In genomic region chr2:167539536-167540476, GRCm38 (mm10) we compare ENCODE assay signal across 8 mouse cellular contexts. TPM values are rescaled to one million over a fixed set of nuclear protein-coding genes. Genes with fewer than 3 reads are reported as not detected.
A peak's percentile ranks its signal among the peaks of the same experiment; 100 is the strongest.
DNase-seq lines count a peak whose midpoint lies in the region; ATAC-seq and TF ChIP-seq lines count a peak whose summit lies in the region.

No protein-coding gene starts in this region.

- no peaks in the 10 kb centered on the region for H3K27me3 ChIP-seq in heart, adult 2 months (ENCODE audit: control insufficient read depth, insufficient read depth, low read length)
- H3K27me3 ChIP-seq in spleen, adult 2 months (ENCODE audit: control insufficient read depth, insufficient read depth, low read length), result no peaks in the 10 kb centered on the region
- peaks cover 28% of the 10 kb centered on the region for H3K27me3 ChIP-seq in limb, embryonic 12.5 days
- peaks cover 9% of the 10 kb centered on the region; the same call in 1 of the 2 replicates for H3K27me3 ChIP-seq in stomach, embryonic 16.5 days (ENCODE audit: control insufficient read depth, insufficient read depth, low read length)

- 67% methylated on average over 14 of the region's 14 CpGs for WGBS in heart, adult 2 months
- 75% methylated on average over 14 of the region's 14 CpGs for WGBS in spleen, adult 2 months
- 4% methylated on average over 14 of the region's 14 CpGs for WGBS in limb, embryonic 12.5 days
- 35% methylated on average over 14 of the region's 14 CpGs for WGBS in stomach, embryonic 16.5 days

- H3K4me2 ChIP-seq in limb, embryonic 12.5 days, result peak overlapping the region; percentile 91
- H3K4me2 ChIP-seq in stomach, embryonic 16.5 days (ENCODE audit: low read depth, low read length), result peak overlapping the region; percentile 62

- H3K4me3 ChIP-seq in heart, adult 2 months, result peak overlapping the region; percentile 61
- peak overlapping the region; percentile 12 for H3K4me3 ChIP-seq in spleen, adult 2 months (ENCODE audit: extremely low read depth, insufficient read depth, insufficient read length)
- peak overlapping the region; percentile 80 for H3K4me3 ChIP-seq in limb, embryonic 12.5 days (replicated peaks)
- H3K4me3 ChIP-seq in stomach, embryonic 16.5 days (replicated peaks; ENCODE audit: low read length), result peak overlapping the region; percentile 50

- TF ChIP-seq CTCF in heart, adult 2 months (IDR thresholded peaks at IDR 0.05), result no peak
- TF ChIP-seq CTCF in spleen, adult 2 months (IDR thresholded peaks at IDR 0.05; ENCODE audit: extremely low read depth, insufficient read depth, insufficient read length, insufficient replicate concordance), result no peak

- H3K27ac ChIP-seq in heart, adult 2 months, result peak overlapping the region; percentile 68
- H3K27ac ChIP-seq in spleen, adult 2 months (ENCODE audit: insufficient read depth, low read length), result no peak overlapping the region
- H3K27ac ChIP-seq in limb, embryonic 12.5 days, result peak overlapping the region; percentile 96
- no peak overlapping the region for H3K27ac ChIP-seq in stomach, embryonic 16.5 days (ENCODE audit: low read length)

- ATAC-seq in limb, embryonic 12.5 days (ENCODE audit: insufficient number of reproducible peaks, insufficient read depth, low FRiP score, low TSS enrichment, low read depth), result 0 out of 2 replicates have a peak, but pooled peaks have one; percentile 0
- no peak for ATAC-seq in stomach, embryonic 16.5 days (ENCODE audit: insufficient read depth, low FRiP score)

- H3K79me2 ChIP-seq in heart, adult 2 months (replicated peaks; ENCODE audit: control insufficient read depth, insufficient read depth, low read length), result no peaks in the 10 kb centered on the region

- H3K36me3 ChIP-seq in heart, adult 2 months (ENCODE audit: control insufficient read depth, insufficient read depth, low read length), result no peaks in the 10 kb centered on the region
- no peaks in the 10 kb centered on the region for H3K36me3 ChIP-seq in spleen, adult 2 months (ENCODE audit: control insufficient read depth, insufficient read depth, low read length)
- H3K36me3 ChIP-seq in limb, embryonic 12.5 days, result peaks cover 33% of the 10 kb centered on the region
- no peaks in the 10 kb centered on the region for H3K36me3 ChIP-seq in stomach, embryonic 16.5 days (ENCODE audit: control insufficient read depth, insufficient read depth, low read length)

- no peaks in the 10 kb centered on the region for H3K9me3 ChIP-seq in limb, embryonic 12.5 days
- no peaks in the 10 kb centered on the region for H3K9me3 ChIP-seq in stomach, embryonic 16.5 days (replicated peaks; ENCODE audit: control insufficient read depth, low read length)

- no peak for DNase-seq in heart, adult 2 months
- no peak for DNase-seq in heart, postnatal 36 days
- DNase-seq in spleen, adult 2 months (ENCODE audit: low read depth in 1 of 2, low spot score in 2 of 2), result no peak
- no peak for DNase-seq in spleen, postnatal 14 days (ENCODE audit: low spot score in 2 of 2)
- no peak for DNase-seq in layer of hippocampus, adult 18-20 months (ENCODE audit: low spot score in 2 of 2)
- no peak for DNase-seq in cerebellum, adult 9-10 months

- peak overlapping the region; percentile 41 for H3K9ac ChIP-seq in heart, adult 2 months (ENCODE audit: low read depth, low read length)
- H3K9ac ChIP-seq in limb, embryonic 12.5 days (replicated peaks), result peak overlapping the region; percentile 88
- H3K9ac ChIP-seq in stomach, embryonic 16.5 days (ENCODE audit: low read length), result peak overlapping the region; percentile 68

- no peak for TF ChIP-seq EP300 in heart, adult 2 months (IDR thresholded peaks at IDR 0.05; ENCODE audit: insufficient read depth, low read depth, low read length)

- intact Hi-C loops in heart, adult 2 months (cut with DNase I), result no loop called here
- intact Hi-C loops in heart, postnatal 36 days (cut with DNase I), result no loop called here

- no peak for TF ChIP-seq POLR2A in heart, adult 2 months (IDR thresholded peaks at IDR 0.05; ENCODE audit: insufficient read depth, low read depth, low read length)
- TF ChIP-seq POLR2A in spleen, adult 2 months (IDR thresholded peaks at IDR 0.05; ENCODE audit: low read depth, low read length), result no peak

- peaks cover 9% of the 10 kb centered on the region for H3K4me1 ChIP-seq in heart, adult 2 months (ENCODE audit: control insufficient read depth, insufficient read depth, low read length)
- H3K4me1 ChIP-seq in spleen, adult 2 months (ENCODE audit: control insufficient read depth, insufficient read depth, insufficient read length), result peaks cover 6% of the 10 kb centered on the region
- peaks cover 72% of the 10 kb centered on the region for H3K4me1 ChIP-seq in limb, embryonic 12.5 days (replicated peaks)
- peaks cover 35% of the 10 kb centered on the region for H3K4me1 ChIP-seq in stomach, embryonic 16.5 days (ENCODE audit: control insufficient read depth, insufficient read depth, low read length)

RNA-seq across cellular contexts. Expression of gene Snai1, which starts 1.8 kb away (rescaled TPM):
- total RNA-seq in heart, adult 2 months (2021), result 1 to 10 TPM; 1.6 to 2.0 TPM
- 6.5 and 10.5 TPM in 2 replicates for polyA plus RNA-seq in heart, adult 2 months (2012; rRNA removed)
- total RNA-seq in heart, postnatal 36 days (2021), result 1 to 10 TPM; 1.5 to 2.0 TPM
- polyA plus RNA-seq in spleen, adult 2 months (2012; rRNA removed), result 21.0 and 28.1 TPM in 2 replicates
- 69.0 and 82.0 TPM in 2 replicates for polyA plus RNA-seq in limb, embryonic 12.5 days (2016; fragmentation: Nextera tagmentation; extraction: Ambion mirVana)
- 15.5 and 15.9 TPM in 2 replicates for polyA plus RNA-seq in stomach, embryonic 16.5 days (2015; fragmentation: Nextera tagmentation; extraction: Ambion mirVana)
- under 1 TPM; 0.32 to 0.53 TPM for total RNA-seq in layer of hippocampus, adult 18-20 months (2021)

RNA-seq across cellular contexts. Expression of gene Spata2, which starts 47.1 kb away (rescaled TPM):
- 10 to 100 TPM; 15.4 to 15.6 TPM for total RNA-seq in heart, adult 2 months (2021)
- 15.5 and 19.7 TPM in 2 replicates for polyA plus RNA-seq in heart, adult 2 months (2012; rRNA removed)
- total RNA-seq in heart, postnatal 36 days (2021), result 10 to 100 TPM; 13.6 to 14.6 TPM
- 23.3 and 25.5 TPM in 2 replicates for polyA plus RNA-seq in spleen, adult 2 months (2012; rRNA removed)
- 14.9 and 15.1 TPM in 2 replicates for polyA plus RNA-seq in limb, embryonic 12.5 days (2016; fragmentation: Nextera tagmentation; extraction: Ambion mirVana)
- polyA plus RNA-seq in stomach, embryonic 16.5 days (2015; fragmentation: Nextera tagmentation; extraction: Ambion mirVana), result 13.8 and 15.9 TPM in 2 replicates
- total RNA-seq in layer of hippocampus, adult 18-20 months (2021), result 10 to 100 TPM; 81.6 to 89.6 TPM

RNA-seq across cellular contexts. Expression of gene Rnf114, which starts 47.4 kb away (rescaled TPM):
- total RNA-seq in heart, adult 2 months (2021), result 10 to 100 TPM; 60.4 to 76.7 TPM
- polyA plus RNA-seq in heart, adult 2 months (2012; rRNA removed), result 96.3 and 128 TPM in 2 replicates
- 10 to 100 TPM; 68.2 to 70.1 TPM for total RNA-seq in heart, postnatal 36 days (2021)
- polyA plus RNA-seq in spleen, adult 2 months (2012; rRNA removed), result 88.0 and 95.4 TPM in 2 replicates
- 99.2 and 101 TPM in 2 replicates for polyA plus RNA-seq in limb, embryonic 12.5 days (2016; fragmentation: Nextera tagmentation; extraction: Ambion mirVana)
- polyA plus RNA-seq in stomach, embryonic 16.5 days (2015; fragmentation: Nextera tagmentation; extraction: Ambion mirVana), result 68.7 and 73.3 TPM in 2 replicates
- 10 to 100 TPM; 51.4 to 54.6 TPM for total RNA-seq in layer of hippocampus, adult 18-20 months (2021)

Comparison
In these comparisons a context has a peak if more than half of its experiments do, and no peak if none do; other contexts are left out.
1. H3K27ac ChIP-seq: peak in heart, adult 2 months (single experiment) and limb, embryonic 12.5 days (single experiment); none in spleen, adult 2 months (single experiment) and stomach, embryonic 16.5 days (single experiment).
2. H3K4me3 ChIP-seq: peak in every context shown above with its lines; median percentile 80 in limb, embryonic 12.5 days; 61 in heart, adult 2 months; 50 in stomach, embryonic 16.5 days; 12 in spleen, adult 2 months.
3. Peak in every context shown above with its lines, with median percentiles within 50 percentile points of each other: H3K9ac ChIP-seq.